Mouse (Mus musculus) myocyte (in vitro differentiated cells): ENCODE results near the gene Snapc3.

Experiments used
- MAX ChIP-seq: IDR thresholded peaks from one replicate; pipeline ENCODE4 v1.6.1; 2011; ENCODE audit warnings: low read depth, mild to moderate bottlenecking, control low read depth
- MYOG ChIP-seq, 3 experiments: IDR thresholded peaks; one replicate each; pipeline ENCODE4 v1.6.1; 2011; ENCODE audit warnings: control low read depth in 2 of 3, low read depth in 2 of 3, mild to moderate bottlenecking in 2 of 3; ENCODE audit not compliant: insufficient read length in 2 of 3, control insufficient read depth in 1 of 3, insufficient read depth in 1 of 3
- POLR2A ChIP-seq: IDR thresholded peaks from one replicate; pipeline ENCODE4 v1.6.1; 2011; ENCODE audit warnings: low read depth, mild to moderate bottlenecking, control low read depth, moderate library complexity; ENCODE audit not compliant: insufficient read length
- POLR2AphosphoS2 ChIP-seq: IDR thresholded peaks from one replicate; pipeline ENCODE4 v1.6.1; 2011; ENCODE audit warnings: low read depth, control low read depth; ENCODE audit not compliant: insufficient read length
- REST ChIP-seq: IDR thresholded peaks from one replicate; pipeline ENCODE4 v1.6.1; 2011; ENCODE audit warnings: mild to moderate bottlenecking, control low read depth, moderate library complexity; ENCODE audit not compliant: insufficient read depth, insufficient read length
- TCF12 ChIP-seq: IDR thresholded peaks from one replicate; pipeline ENCODE4 v1.6.1; 2011; ENCODE audit warnings: mild to moderate bottlenecking, control low read depth; ENCODE audit not compliant: poor library complexity, insufficient read depth, severe bottlenecking
- TCF3 ChIP-seq: IDR thresholded peaks from one replicate; pipeline ENCODE4 v1.6.1; 2011; ENCODE audit warnings: low read depth, control low read depth; ENCODE audit not compliant: insufficient read length
- USF1 ChIP-seq: IDR thresholded peaks from one replicate; pipeline ENCODE4 v1.6.1; 2011; ENCODE audit warnings: low read depth, mild to moderate bottlenecking, control low read depth, moderate library complexity

GRCm38 (mm10) chr4:83417160-83417819 is at the start of gene Snapc3:
- TF ChIP-seq TCF12: no peak
- peak; percentile 94 for TF ChIP-seq POLR2A
- no peak for TF ChIP-seq MAX
- no peak for TF ChIP-seq USF1
- peak; percentile 39 for TF ChIP-seq REST
- TF ChIP-seq POLR2AphosphoS2: peak; percentile 92
- peak in 1 of 3 experiments; percentile 21 for TF ChIP-seq MYOG (IDR thresholded peaks at IDR 0.05; ENCODE audit: control insufficient read depth in 1 of 3, insufficient read depth in 1 of 3, insufficient read length in 2 of 3, low read depth in 2 of 3)
- no peak for TF ChIP-seq TCF3
